Mouse (Mus musculus) stomach, postnatal 0 days (tissue): ENCODE data around the gene Hoxd11. TPM values are rescaled to one million over a fixed set of nuclear protein-coding genes. Genes with fewer than 3 reads are reported as not detected.

Source experiments
- ATAC-seq: fragments of 200-750 bp; cut with Nextera tagmentation; 2 replicates; pipeline ENCODE4 v1.8.0; 2017; ENCODE audit not compliant: low FRiP score, low TSS enrichment
- DNase-seq: peaks from one replicate; pipeline ENCODE4 v3.0.0-alpha.2; 2016; ENCODE audit warnings: low spot score
- H3K27ac ChIP-seq: fragments of 300-500 bp; sonication (generic); replicated peaks from 2 replicates; pipeline ENCODE4 v1.5.1; 2014; ENCODE audit warnings: mild to moderate bottlenecking, control low read depth
- H3K27me3 ChIP-seq: fragments of 300-500 bp; sonication (generic); 2 replicates; pipeline ENCODE4 v1.6.1; 2014; ENCODE audit warnings: low read length; ENCODE audit not compliant: control insufficient read depth, insufficient read depth
- H3K36me3 ChIP-seq: fragments of 300-500 bp; sonication (generic); 2 replicates; pipeline ENCODE4 v1.6.1; 2014; ENCODE audit warnings: low read length, mixed read lengths; ENCODE audit not compliant: control insufficient read depth, insufficient read depth
- H3K4me1 ChIP-seq: fragments of 300-500 bp; sonication (generic); replicated peaks from 2 replicates; pipeline ENCODE4 v1.6.1; 2014; ENCODE audit warnings: antibody characterized with exemption; ENCODE audit not compliant: control insufficient read depth, insufficient read depth
- H3K4me2 ChIP-seq: fragments of 300-500 bp; sonication (generic); replicated peaks from 2 replicates; pipeline ENCODE4 v1.6.1; 2014; ENCODE audit warnings: low read depth, mild to moderate bottlenecking, control low read depth, moderate library complexity
- H3K4me3 ChIP-seq: fragments of 300-500 bp; sonication (generic); 2 replicates; pipeline ENCODE4 v1.5.1; 2014; ENCODE audit warnings: low read depth, low read length, control low read depth
- H3K9ac ChIP-seq: fragments of 300-500 bp; sonication (generic); 2 replicates; pipeline ENCODE4 v1.6.1; 2014; ENCODE audit warnings: mild to moderate bottlenecking, low read length, control low read depth, mixed read lengths
- H3K9me3 ChIP-seq: fragments of 300-500 bp; sonication (generic); 2 replicates; pipeline ENCODE4 v1.6.1; 2016; ENCODE audit warnings: low read length; ENCODE audit not compliant: control insufficient read depth
- CTCF ChIP-seq: IDR thresholded peaks from 2 replicates; pipeline ENCODE4 v1.5.1; 2016; ENCODE audit warnings: antibody characterized with exemption, low read depth, mild to moderate bottlenecking, moderate library complexity
- EP300 ChIP-seq: optimal IDR thresholded peaks from 2 replicates; pipeline ENCODE3; 2016; ENCODE audit warnings: antibody characterized with exemption
- WGBS: fragments of 180-500 bp; shearing (Covaris S2); extraction: QIAGEN DNeasy Blood & Tissue Kit; methylation state at CpG from one replicate; pipeline ENCODE4 v1.1.7; 2014; 5-methylcytosine and 5-hydroxymethylcytosine counted together
- polyA plus RNA-seq: library from polyadenylated mRNA; unstranded; fragments of >200 nt; fragmentation: Nextera tagmentation; extraction: Ambion mirVana; gene quantifications from 2 replicates; pipeline ENCODE4 v1.2.1, GENCODE M21; 2015

Hoxd11 gene
- polyA plus RNA-seq, 1 experiment from 2014 or later = not detected

DNA sequence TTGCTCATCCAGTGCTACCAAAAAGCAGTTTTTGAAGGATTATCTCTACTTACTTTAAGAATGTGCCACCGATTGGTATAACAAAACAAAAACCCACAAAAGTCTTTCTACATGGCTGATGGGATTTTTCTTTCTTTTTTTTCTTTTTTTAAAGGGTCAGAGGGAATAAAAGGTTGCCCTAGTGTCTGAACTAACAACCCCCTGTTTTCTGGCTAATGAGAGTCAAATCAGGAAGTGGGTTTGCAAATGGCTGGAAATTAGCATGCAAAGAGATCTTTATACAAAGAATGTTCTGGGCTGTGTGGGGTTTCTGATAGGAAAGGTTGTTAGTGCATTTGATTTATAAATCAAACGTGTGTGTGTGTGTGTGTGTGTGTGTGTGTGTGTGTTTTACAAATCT lies 41.0 kb downstream of the Hoxd11 start:
- no peaks in the 10 kb centered on the region for H3K36me3 ChIP-seq
- no peak overlapping the region for H3K27ac ChIP-seq
- no peak overlapping the region for H3K4me3 ChIP-seq
- DNase-seq (no peak), ATAC-seq (no peak)
- H3K4me1 ChIP-seq = no peaks in the 10 kb centered on the region
- TF ChIP-seq EP300 (no peak), CTCF (no peak)
- WGBS = 36% methylated on average over 2 of the region's 2 CpGs
- H3K27me3 ChIP-seq = peaks cover 27% of the 10 kb centered on the region; the same call in 1 of the 2 replicates
- no peaks in the 10 kb centered on the region for H3K9me3 ChIP-seq
- H3K9ac ChIP-seq = no peak overlapping the region
- H3K4me2 ChIP-seq = no peak overlapping the region

DNA sequence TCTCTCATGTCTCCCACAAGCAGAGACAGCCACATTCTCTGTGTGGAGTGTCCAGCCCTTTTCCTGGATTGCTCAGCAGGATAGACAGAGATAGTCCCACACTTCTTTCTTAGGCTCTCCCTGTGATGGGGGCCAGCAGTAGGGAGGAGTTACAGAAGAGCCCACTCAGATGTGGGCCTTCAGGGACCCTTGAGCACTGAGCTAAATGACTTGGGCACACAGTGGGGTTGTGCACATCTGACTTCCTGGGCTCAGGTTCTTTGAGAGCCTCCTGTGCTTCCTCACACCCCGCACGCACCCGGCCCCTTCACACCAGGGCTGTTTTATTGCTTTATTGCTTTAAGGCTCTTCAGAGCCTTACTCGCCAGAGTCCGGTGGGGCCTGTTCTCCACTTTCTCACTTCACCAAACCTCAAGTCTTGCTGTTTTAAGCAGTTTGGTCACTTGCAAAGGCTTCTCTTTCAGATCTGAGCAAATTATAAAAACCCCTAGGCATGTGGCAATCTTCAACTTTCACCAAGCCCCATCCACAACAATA lies 41.7 kb downstream of the Hoxd11 start:
- Histone ChIP-seq H3K4me2 (no peak overlapping the region), H3K27ac (no peak overlapping the region), H3K4me1 (no peaks in the 10 kb centered on the region), H3K9me3 (no peaks in the 10 kb centered on the region), H3K4me3 (no peak overlapping the region), H3K9ac (no peak overlapping the region), H3K27me3 (peaks cover 24% of the 10 kb centered on the region; the same call in 1 of the 2 replicates), H3K36me3 (no peaks in the 10 kb centered on the region)
- TF ChIP-seq EP300 (no peak), CTCF (no peak)
- 28% methylated on average over 5 of the region's 5 CpGs for WGBS
- ATAC-seq (no peak), DNase-seq (no peak)

DNA sequence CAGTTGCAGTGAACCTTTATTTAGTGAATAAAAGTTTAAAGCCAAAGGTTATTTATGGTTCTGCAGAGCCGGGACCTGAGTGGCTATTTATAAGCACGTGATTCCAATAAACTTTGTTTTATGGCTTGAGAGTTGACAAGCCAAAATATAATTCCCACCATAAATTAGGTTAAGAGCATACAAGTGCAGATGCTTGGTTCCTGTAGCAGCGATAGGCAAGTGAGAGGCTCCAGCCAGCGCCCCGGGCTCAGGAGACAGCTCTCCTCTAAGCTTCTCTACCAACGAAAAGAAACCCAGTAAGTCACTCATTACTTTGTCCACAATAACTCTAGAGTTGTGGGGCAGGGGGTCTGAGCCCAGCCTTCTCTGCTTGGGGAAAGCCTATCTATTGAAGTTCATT lies 42.5 kb downstream of the Hoxd11 start:
- no peaks in the 10 kb centered on the region for H3K9me3 ChIP-seq
- H3K4me1 ChIP-seq = no peaks in the 10 kb centered on the region
- H3K27me3 ChIP-seq = peaks cover 24% of the 10 kb centered on the region; the same call in 1 of the 2 replicates
- no peak overlapping the region for H3K4me3 ChIP-seq
- no peak overlapping the region for H3K9ac ChIP-seq
- no peaks in the 10 kb centered on the region for H3K36me3 ChIP-seq
- 11% methylated on average over 6 of the region's 6 CpGs for WGBS
- H3K4me2 ChIP-seq = no peak overlapping the region
- no peak for TF ChIP-seq CTCF
- ATAC-seq = no peak
- no peak overlapping the region for H3K27ac ChIP-seq
- DNase-seq = no peak

DNA sequence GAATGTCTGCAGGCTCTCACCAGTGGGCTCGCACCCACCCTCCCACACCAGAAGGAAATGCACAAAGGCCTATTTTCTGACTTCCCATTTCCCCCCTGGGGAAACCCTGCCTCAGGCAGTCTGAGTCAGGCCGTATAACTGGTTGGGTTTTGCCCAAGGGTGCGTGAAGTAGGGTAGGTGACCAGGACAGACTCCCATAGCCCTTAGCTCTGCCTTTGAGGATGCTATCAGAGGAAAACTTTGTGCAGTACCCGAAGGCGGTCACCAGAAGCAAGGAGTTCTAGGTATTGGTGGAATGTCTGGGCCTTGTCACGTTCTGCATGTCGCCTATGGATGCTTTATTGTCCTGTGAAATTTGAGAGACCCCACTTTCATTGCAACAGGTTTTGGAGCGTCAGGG lies 43.6 kb downstream of the Hoxd11 start:
- Histone ChIP-seq H3K9me3 (no peaks in the 10 kb centered on the region), H3K27me3 (peaks cover 24% of the 10 kb centered on the region; the same call in 1 of the 2 replicates), H3K27ac (no peak overlapping the region), H3K4me2 (no peak overlapping the region), H3K4me1 (no peaks in the 10 kb centered on the region), H3K9ac (no peak overlapping the region), H3K4me3 (no peak overlapping the region), H3K36me3 (no peaks in the 10 kb centered on the region)
- DNase-seq (no peak), ATAC-seq (no peak)
- 29% methylated on average over 8 of the region's 8 CpGs for WGBS
- TF ChIP-seq CTCF (no peak), EP300 (no peak)

DNA sequence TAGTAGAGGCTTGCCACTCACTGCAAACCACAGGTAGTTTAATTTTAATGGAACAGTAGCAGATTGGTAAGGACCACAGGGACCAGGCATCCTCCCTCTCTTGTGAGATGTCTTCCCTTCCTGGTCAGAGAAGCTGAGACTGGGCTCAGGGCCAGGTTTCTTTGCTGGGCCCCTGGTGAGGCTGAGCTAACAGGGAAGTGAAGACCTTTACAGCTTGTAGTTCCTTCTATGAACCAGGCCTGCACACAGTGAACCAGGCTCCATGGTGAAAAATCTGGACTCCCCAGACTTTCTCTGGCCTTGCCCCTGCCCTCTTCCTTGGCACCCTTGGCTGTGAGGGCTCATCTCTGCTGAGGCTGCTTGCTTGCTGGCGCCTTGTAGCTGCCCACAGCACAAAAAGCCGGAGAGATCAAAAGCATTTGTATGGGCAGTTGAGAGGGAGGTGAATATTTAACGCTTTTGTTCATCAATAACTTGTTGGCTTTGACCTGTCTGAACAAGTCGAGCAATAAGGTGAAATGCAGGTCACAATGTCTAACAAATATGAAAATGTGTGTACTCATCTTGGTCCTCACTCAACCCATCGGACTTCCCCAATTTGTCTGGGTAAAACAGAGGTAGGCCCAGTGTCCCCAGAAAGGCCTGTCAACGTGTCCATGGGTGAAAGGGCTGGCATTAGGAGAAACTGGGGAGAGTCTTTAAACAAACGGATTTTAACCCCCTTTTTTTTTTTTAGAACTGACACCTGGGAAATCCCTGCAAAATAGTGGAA lies 45.1 kb downstream of the Hoxd11 start:
- H3K27me3 ChIP-seq = peaks cover 24% of the 10 kb centered on the region; the same call in 1 of the 2 replicates
- H3K4me2 ChIP-seq = no peak overlapping the region
- ATAC-seq = no peak

DNA sequence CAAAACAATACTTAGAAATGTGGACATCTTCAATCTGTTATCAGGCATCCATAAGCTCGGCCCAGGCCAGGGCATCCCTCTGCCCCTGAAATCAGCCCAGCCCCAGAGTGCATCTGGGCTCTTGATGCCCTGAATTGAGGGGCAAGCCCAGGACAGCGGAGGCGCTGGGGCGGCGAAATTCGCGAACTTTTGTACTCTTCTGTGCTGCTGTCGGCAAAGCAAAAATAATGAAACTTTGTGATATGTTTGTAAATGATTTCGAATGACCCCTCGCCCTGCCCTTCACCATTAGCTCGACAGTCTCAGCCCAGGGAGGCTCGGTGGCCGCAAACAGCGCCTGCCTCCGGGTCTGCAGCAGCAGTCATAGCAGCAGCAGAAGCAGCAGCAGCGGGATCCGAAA lies 45.8 kb downstream of the Hoxd11 start:
- no peak overlapping the region for H3K27ac ChIP-seq
- WGBS = 21% methylated on average over 17 of the region's 17 CpGs
- H3K9me3 ChIP-seq = no peaks in the 10 kb centered on the region
- ATAC-seq = no peak
- H3K36me3 ChIP-seq = no peaks in the 10 kb centered on the region
- peaks cover 24% of the 10 kb centered on the region; the same call in 1 of the 2 replicates for H3K27me3 ChIP-seq
- DNase-seq = no peak
- H3K4me2 ChIP-seq = no peak overlapping the region
- no peaks in the 10 kb centered on the region for H3K4me1 ChIP-seq
- H3K9ac ChIP-seq = no peak overlapping the region
- TF ChIP-seq EP300 = no peak
- TF ChIP-seq CTCF = no peak
- no peak overlapping the region for H3K4me3 ChIP-seq

More for the DNA sequence above, 45.1 kb downstream of the Hoxd11 start:
- DNase-seq = no peak
- Histone ChIP-seq H3K36me3 (no peaks in the 10 kb centered on the region), H3K4me3 (no peak overlapping the region), H3K27ac (no peak overlapping the region), H3K4me1 (no peaks in the 10 kb centered on the region), H3K9me3 (no peaks in the 10 kb centered on the region), H3K9ac (no peak overlapping the region)
- 51% methylated on average over 7 of the region's 7 CpGs for WGBS
- TF ChIP-seq EP300 (no peak), CTCF (no peak)
